Mouse (Mus musculus) gastrocnemius, postnatal 14 days (tissue): Measurements from ENCODE around the gene Tmem144. TPM values are rescaled to one million over a fixed set of nuclear protein-coding genes. Genes with fewer than 3 reads are reported as not detected.

Experiments
- DNase-seq: peaks from one replicate; pipeline ENCODE4 v3.0.0; 2021; ENCODE audit warnings: mixed read lengths
- intact Hi-C: fragments of 180-260 bp; cut with DNase I; formaldehyde crosslinking; loops from one replicate; pipeline ENCODE4 v1.15.1; 2025; ENCODE audit warnings: low total_unique reads
- long read RNA-seq, 2 experiments: library from polyadenylated mRNA; stranded (forward); transcript quantifications; one replicate each; pipeline ENCODE4 v2.0.0; 2021
- total RNA-seq, 2 experiments: library from RNA; stranded (reverse); gene quantifications; 2 replicates each; pipeline ENCODE4 v1.2.3; 2021

Tmem144 gene
- total RNA-seq: 1 to 10 TPM; 1.0 to 1.9 TPM
- long read RNA-seq, experiment 1: 0 reads
- long read RNA-seq, experiment 2, partial matches to known transcripts: 0 of 1 reads
- long read RNA-seq, experiment 2, other reads (novel, unspliced or antisense): 1 of 1 reads

DNA sequence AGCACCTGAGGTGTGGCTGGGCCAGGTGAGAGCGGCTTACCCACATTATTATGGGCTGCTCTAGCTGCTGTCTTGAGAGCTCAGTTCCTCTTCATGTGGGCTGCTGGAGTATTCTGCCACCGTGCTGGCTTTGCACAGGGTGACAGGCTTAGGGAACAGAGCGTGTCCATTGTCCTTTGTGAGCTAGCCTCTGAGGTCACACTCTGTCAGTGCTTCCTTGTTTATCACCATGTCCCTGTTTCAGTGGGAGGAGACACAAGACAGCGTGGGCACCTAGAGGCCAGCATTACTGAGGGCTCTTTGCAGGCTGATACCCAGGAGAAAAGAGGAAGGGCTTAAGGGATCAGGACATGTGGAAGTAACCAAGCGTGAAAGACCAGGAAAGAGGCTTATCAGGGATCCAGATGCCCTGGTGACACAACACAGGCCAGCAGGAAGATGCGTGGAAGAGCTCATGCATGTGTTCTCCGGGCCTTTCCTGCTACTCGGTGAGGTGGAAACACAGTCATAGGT lies at the start of gene Tmem144:
Gene Tmem144 (minus strand): TSS at position 120 of the 513 bp plus-strand sequence.
- DNase-seq: no peak
- intact Hi-C loops: no loop called here

- no peak for DNase-seq
- intact Hi-C loops: no loop called here
Measured at GRCm38 (mm10) chr3:79901734-79902133, 49.2 kb upstream of the Tmem144 start.

- no peak for DNase-seq
- intact Hi-C loops: no loop called here
Measured at GRCm38 (mm10) chr3:79901321-79901720, 48.7 kb upstream of the Tmem144 start.

- intact Hi-C loops: no loop called here
- DNase-seq: no peak
Measured at GRCm38 (mm10) chr3:79900502-79900901, 47.9 kb upstream of the Tmem144 start.

GRCm38 (mm10) chr3:79899906-79900305 lies 47.3 kb upstream of the Tmem144 start:
- intact Hi-C loops: no loop called here
- DNase-seq: no peak

- no peak for DNase-seq
- intact Hi-C loops: no loop called here
Measured at GRCm38 (mm10) chr3:79898514-79898913, 45.9 kb upstream of the Tmem144 start.

GRCm38 (mm10) chr3:79897534-79898370 lies 45.2 kb upstream of the Tmem144 start:
- no peak for DNase-seq
- intact Hi-C loops: no loop called here

GRCm38 (mm10) chr3:79887966-79888365 lies 35.4 kb upstream of the Tmem144 start:
- intact Hi-C loops: no loop called here
- no peak for DNase-seq

DNA sequence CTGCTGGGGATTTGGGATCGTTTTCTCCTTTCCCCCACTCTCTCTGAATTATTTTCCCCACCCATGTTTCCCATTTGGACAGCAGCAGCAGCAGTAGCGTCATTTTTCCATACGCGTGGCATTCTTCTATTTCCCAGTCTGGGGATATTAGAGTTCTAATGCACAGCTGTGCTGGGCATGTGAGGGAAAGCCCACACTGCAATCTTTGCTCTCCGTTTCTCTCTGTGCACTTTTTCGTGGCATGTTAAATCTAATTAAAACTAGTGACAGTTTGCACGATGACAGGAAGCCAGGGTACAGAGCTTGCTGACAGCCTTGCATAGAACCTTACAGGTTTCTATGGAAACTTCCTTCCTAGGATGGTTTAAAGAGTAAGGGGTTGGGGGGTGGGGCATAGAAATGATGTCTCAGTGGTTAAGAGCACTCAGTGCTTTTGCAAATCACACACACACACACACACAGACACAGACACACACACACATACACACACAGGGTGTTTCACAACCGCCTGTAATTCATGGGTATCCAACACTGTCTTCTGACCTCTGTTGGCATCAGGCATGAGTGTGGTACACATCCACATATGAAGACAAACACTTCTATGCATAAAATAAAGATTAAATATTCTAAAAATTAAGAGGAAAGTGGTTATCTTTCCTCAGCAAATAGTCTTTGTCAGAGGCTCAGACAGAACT lies 34.7 kb upstream of the Tmem144 start:
- DNase-seq: no peak
- intact Hi-C loops: no loop called here

DNA sequence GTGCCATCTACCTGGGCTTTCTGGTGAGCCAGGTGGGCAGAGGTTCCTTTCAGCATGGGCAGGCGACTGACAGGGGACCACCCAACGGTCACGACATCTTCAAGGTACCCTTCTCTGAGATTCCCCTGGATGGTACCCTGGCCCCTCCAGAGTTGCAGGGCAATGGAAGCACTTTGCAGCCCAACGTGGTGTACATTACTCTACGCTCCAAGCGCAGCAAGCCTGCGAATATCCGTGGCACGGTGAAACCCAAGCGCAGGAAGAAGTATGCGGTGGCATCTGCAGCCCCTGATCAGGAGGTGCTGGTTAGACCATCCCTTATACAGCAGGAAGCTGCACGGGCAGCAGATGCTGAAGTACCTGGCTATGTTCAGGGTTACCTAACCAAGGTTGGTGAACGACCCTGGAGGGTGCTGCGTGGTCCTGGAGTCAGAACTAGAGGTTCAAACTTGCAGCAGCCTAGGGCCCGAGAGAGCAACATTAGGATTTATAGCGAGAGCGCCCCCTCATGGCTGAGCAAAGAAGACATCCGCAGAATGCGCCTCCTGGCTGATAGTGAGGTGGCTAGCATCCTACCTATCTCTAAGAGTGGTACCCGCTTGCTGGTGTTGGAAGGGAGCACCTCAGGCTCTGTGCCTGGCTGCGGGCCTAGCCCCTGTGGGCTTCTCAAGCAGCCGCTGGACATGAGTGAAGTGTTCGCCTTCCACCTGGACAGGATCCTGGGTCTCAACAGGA lies 34.0 kb upstream of the Tmem144 start:
- DNase-seq: peak; percentile 48
- intact Hi-C loops: no loop called here

- intact Hi-C loops: no loop called here
- DNase-seq: peak; percentile 19
Measured at GRCm38 (mm10) chr3:79885686-79886356, 33.2 kb upstream of the Tmem144 start.

GRCm38 (mm10) chr3:79884761-79885189 lies 32.2 kb upstream of the Tmem144 start:
- peak; percentile 68 for DNase-seq
- intact Hi-C loops: no loop called here

- intact Hi-C loops: no loop called here
- no peak for DNase-seq
Measured at GRCm38 (mm10) chr3:79884305-79884704, 31.7 kb upstream of the Tmem144 start, which contains the start of gene Fam198b. TSS of gene Fam198b (plus strand) at chr3:79884533.

- intact Hi-C loops: no loop called here
Measured at GRCm38 (mm10) chr3:79883092-79883491, 30.5 kb upstream of the Tmem144 start.

DNA sequence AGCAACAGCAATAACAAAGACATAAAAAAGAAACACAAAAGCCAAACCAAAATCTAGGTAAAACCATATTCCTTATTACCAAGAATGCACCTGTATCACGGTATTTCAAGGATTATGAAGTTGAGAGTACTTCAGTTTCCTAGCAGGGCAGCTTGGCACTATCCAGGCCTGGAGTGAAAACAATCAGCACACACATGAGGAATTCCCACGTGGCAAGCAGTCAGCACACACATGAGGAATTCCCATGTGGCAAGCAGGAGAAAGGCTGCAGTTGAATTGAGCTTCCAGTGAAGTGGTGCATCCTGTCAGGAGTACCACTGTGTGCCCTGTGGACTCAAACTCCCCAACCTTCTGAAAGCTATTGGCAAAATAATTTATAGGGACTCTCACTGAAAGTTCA lies 29.1 kb upstream of the Tmem144 start:
- intact Hi-C loops: loop anchor here (2.0 kb wide), 1 partner anchor 179 kb away; no protein-coding TSS in a partner anchor
- DNase-seq: no peak

More at GRCm38 (mm10) chr3:79883092-79883491, 30.5 kb upstream of the Tmem144 start:
- DNase-seq: peak; percentile 71

DNA sequence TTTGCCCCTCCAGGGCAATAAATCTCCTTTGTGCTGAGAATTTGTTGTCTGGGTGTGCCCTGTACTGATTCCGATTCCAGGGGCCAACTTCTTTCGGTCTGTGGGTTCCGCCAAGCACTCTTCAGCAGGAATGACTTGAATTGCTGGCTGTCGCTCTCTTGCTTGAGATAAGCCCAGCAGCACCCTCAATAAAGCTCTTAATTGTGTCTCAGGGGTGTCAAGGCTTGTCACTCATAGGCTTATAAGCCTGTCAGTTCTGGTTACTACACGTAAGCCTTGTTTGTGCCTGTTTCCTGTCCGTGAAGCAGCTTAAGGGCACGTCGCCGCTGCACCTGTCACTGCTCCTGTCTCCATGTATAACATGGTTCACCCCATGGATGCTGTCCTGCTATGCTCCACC lies 26.7 kb upstream of the Tmem144 start:
- no peak for DNase-seq
- intact Hi-C loops: no loop called here

GRCm38 (mm10) chr3:79878350-79878749 lies 25.8 kb upstream of the Tmem144 start:
- intact Hi-C loops: no loop called here
- no peak for DNase-seq

- intact Hi-C loops: no loop called here
- no peak for DNase-seq
Measured at GRCm38 (mm10) chr3:79875471-79875870, 22.9 kb upstream of the Tmem144 start.

DNA sequence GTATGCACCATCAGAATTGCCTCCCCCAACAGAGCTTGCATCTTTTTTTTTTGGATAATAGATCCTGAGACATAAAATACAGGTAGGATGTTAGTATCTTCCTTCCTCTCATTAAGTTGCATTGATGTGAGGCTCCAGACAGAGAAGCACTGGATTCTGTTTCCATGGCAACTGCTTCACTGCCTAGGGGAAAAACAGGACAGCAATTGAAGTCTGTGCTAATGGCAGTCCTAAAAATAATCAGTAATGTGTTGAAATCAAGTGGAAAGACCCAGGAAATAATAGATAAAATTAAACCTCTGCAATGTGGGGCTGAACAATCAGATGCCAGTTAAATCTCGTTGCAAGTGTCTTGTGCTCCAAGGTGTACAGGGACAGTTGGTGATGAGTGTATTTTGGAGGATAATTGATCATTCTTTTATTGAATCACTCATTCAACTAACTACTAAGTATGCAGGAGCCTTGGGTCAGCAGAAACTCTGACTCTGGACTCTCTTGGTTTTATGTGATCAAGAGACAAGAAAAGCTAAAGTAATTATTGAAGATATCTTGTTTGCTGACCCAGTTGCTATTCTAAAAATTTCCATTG lies 14.6 kb upstream of the Tmem144 start:
- no peak for DNase-seq
- intact Hi-C loops: no loop called here
